Comparison of ENCODE assay signal across 24 mouse cellular contexts in the genomic region with DNA sequence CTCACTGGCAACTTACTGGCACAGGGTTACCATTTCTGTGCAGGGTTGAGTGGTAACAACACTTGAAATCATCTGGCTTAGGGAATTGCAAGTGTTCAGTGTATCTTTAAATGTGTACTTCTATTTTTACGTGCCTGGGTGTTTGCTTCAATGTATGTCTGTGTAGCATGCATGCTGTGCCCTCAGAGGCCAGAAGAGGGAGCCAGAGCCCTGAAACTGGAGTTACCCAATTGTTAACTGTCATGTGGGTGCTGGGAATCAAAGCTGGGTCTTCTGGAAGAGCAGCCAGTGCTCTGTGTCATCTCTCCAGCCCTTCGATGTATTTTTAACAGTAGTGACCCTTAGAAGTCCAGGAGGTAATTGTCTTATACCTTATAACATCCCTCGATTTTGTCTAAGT. TPM values are rescaled to one million over a fixed set of nuclear protein-coding genes. Genes with fewer than 3 reads are reported as not detected.
A peak's percentile ranks its signal among the peaks of the same experiment; 100 is the strongest.
DNase-seq lines count a peak whose midpoint lies in the region; ATAC-seq and TF ChIP-seq lines count a peak whose summit lies in the region.
"Had no signal": no experiment of that assay in that cellular context is flagged by ENCODE, and none has a peak within 500 bp of the region (broad histone marks: within the 10 kb centered on the region; RNA-seq: fewer than 3 reads in every experiment).

No protein-coding gene starts in this region.

- peak; percentile 48 for DNase-seq in heart, adult 11 months
- no peak for DNase-seq in heart, adult 8-10 months (ENCODE audit: low spot score)
- DNase-seq in liver, embryonic 14.5 days (ENCODE audit: low read depth in 3 of 3, low spot score in 3 of 3), result no peak
- peak; percentile 61 for DNase-seq in R1 (ENCODE audit: low read depth, low spot score)
- no peak for DNase-seq in gastrocnemius, postnatal 14 days
- DNase-seq in thymus, postnatal 10 days (ENCODE audit: low spot score in 2 of 2), result no peak
- DNase-seq: adrenal gland, adult 8-10 months; cerebellum, adult 11-12 months; cerebellum, postnatal 10 days; gastrocnemius, adult 2 months; heart, postnatal 10 days; kidney, adult 8-10 months; kidney, postnatal 36 days; layer of hippocampus, postnatal 36 days; lung, postnatal 10 days; thymus, postnatal 14 days had no signal

- no peak overlapping the region for H3K9ac ChIP-seq in liver, embryonic 14.5 days (replicated peaks)
- no peak overlapping the region for H3K9ac ChIP-seq in liver, embryonic 12.5 days
- H3K9ac ChIP-seq: heart, embryonic 12.5 days; limb, embryonic 12.5 days; stomach, embryonic 15.5 days had no signal

- ATAC-seq in liver, embryonic 14.5 days (ENCODE audit: insufficient read depth), result no peak
- no peak for ATAC-seq in liver, embryonic 12.5 days
- ATAC-seq: activated CD4-positive, CD25-positive, alpha-beta regulatory T cell, adult 4 months had no signal

- intact Hi-C loops in gastrocnemius, postnatal 14 days (cut with DNase I; ENCODE audit: low total_unique reads), result no loop called here

- no peak overlapping the region for H3K4me2 ChIP-seq in liver, embryonic 14.5 days (ENCODE audit: low read depth)
- H3K4me2 ChIP-seq in liver, embryonic 12.5 days, result no peak overlapping the region
- H3K4me2 ChIP-seq: heart, embryonic 12.5 days; limb, embryonic 12.5 days; midbrain, embryonic 11.5 days; stomach, embryonic 15.5 days had no signal

- peak; percentile 23; the same call in 1 of the 2 replicates for TF ChIP-seq CTCF in liver, embryonic 14.5 days (IDR thresholded peaks at IDR 0.05; ENCODE audit: low read depth)
- peak; percentile 50 for TF ChIP-seq CTCF in E14TG2a.4 (conservative IDR thresholded peaks at IDR 0.05; ENCODE audit: low read length)

- H3K36me3 ChIP-seq in liver, embryonic 14.5 days (replicated peaks; ENCODE audit: control insufficient read depth, insufficient read depth, low read depth), result no peaks in the 10 kb centered on the region
- no peaks in the 10 kb centered on the region for H3K36me3 ChIP-seq in liver, embryonic 12.5 days
- no peaks in the 10 kb centered on the region for H3K36me3 ChIP-seq in E14TG2a.4 (ENCODE audit: insufficient read depth, low read length)
- H3K36me3 ChIP-seq: heart, embryonic 12.5 days; limb, embryonic 12.5 days; stomach, embryonic 15.5 days had no signal

- H3K4me1 ChIP-seq in liver, embryonic 14.5 days (replicated peaks; ENCODE audit: control insufficient read depth in 2 of 2, insufficient read depth in 2 of 2, low read length in 1 of 2), result no peaks in the 10 kb centered on the region
- H3K4me1 ChIP-seq in liver, embryonic 12.5 days, result no peaks in the 10 kb centered on the region
- no peaks in the 10 kb centered on the region for H3K4me1 ChIP-seq in E14TG2a.4 (replicated peaks; ENCODE audit: low read depth, low read length)
- H3K4me1 ChIP-seq: limb, embryonic 12.5 days; stomach, embryonic 15.5 days had no signal

- no peak overlapping the region for H3K27ac ChIP-seq in liver, embryonic 14.5 days
- no peak overlapping the region for H3K27ac ChIP-seq in liver, embryonic 12.5 days
- H3K27ac ChIP-seq: gastrocnemius, adult 2 months; limb, embryonic 12.5 days; stomach, embryonic 15.5 days had no signal

- H3K27me3 ChIP-seq in liver, embryonic 14.5 days (ENCODE audit: control insufficient read depth, insufficient read depth, low read length), result no peaks in the 10 kb centered on the region
- no peaks in the 10 kb centered on the region for H3K27me3 ChIP-seq in liver, embryonic 12.5 days (replicated peaks)
- no peaks in the 10 kb centered on the region for H3K27me3 ChIP-seq in E14TG2a.4 (ENCODE audit: insufficient read depth, low read length)
- H3K27me3 ChIP-seq: CH12.LX; heart, embryonic 12.5 days; limb, embryonic 12.5 days; stomach, embryonic 15.5 days had no signal

- H3K4me3 ChIP-seq in liver, embryonic 14.5 days (ENCODE audit: insufficient read depth in 1 of 2, low read depth in 2 of 2, low read length in 2 of 2), result no peak overlapping the region
- H3K4me3 ChIP-seq in liver, embryonic 12.5 days, result no peak overlapping the region
- H3K4me3 ChIP-seq in E14TG2a.4 (replicated peaks; ENCODE audit: low read length), result no peak overlapping the region
- H3K4me3 ChIP-seq: gastrocnemius, adult 2 months; heart, embryonic 12.5 days; limb, embryonic 12.5 days; stomach, embryonic 15.5 days had no signal

- no peak for TF ChIP-seq EP300 in liver, embryonic 14.5 days (IDR thresholded peaks at IDR 0.05; ENCODE audit: low read depth)

- WGBS in liver, embryonic 14.5 days (ENCODE audit: insufficient replicate concordance), result 63% methylated on average over 3 of the region's 3 CpGs
- 71% methylated on average over 3 of the region's 3 CpGs for WGBS in liver, embryonic 12.5 days (ENCODE audit: insufficient replicate concordance)

- no peaks in the 10 kb centered on the region for H3K9me3 ChIP-seq in liver, embryonic 14.5 days (ENCODE audit: control insufficient read depth, low read length)
- peaks cover 5% of the 10 kb centered on the region for H3K9me3 ChIP-seq in liver, embryonic 12.5 days (replicated peaks)
- peaks cover 38% of the 10 kb centered on the region for H3K9me3 ChIP-seq in E14TG2a.4 (ENCODE audit: low read length)
- H3K9me3 ChIP-seq: stomach, embryonic 15.5 days had no signal

RNA-seq across cellular contexts. Expression of a gene that starts 58.2 kb away (rescaled TPM):
- total RNA-seq in heart, adult 8-10 months (2022), result 1 to 10 TPM; 4.2 to 9.5 (median 6.3) TPM
- polyA plus RNA-seq in liver, embryonic 14.5 days (2012; rRNA removed), result 5.7 and 8.6 TPM in 2 replicates
- 13.9 and 15.5 TPM in 2 replicates for polyA plus RNA-seq in liver, embryonic 14.5 days (2014; fragmentation: Nextera tagmentation; extraction: Ambion mirVana)
- 35.1 and 40.1 TPM in 2 replicates for polyA plus RNA-seq in liver, embryonic 12.5 days (2016; fragmentation: Nextera tagmentation; extraction: Ambion mirVana)
- total RNA-seq in gastrocnemius, postnatal 14 days (2021), result 1 to 10 TPM; 4.3 to 4.6 TPM

Comparison
In these comparisons a context has a peak if more than half of its experiments do, and no peak if none do; other contexts are left out.
1. DNase-seq: peak in heart, adult 11 months (single experiment) and R1 (single experiment); none in heart, adult 8-10 months (single experiment), liver, embryonic 14.5 days (0 of 3), gastrocnemius, postnatal 14 days (single experiment) and thymus, postnatal 10 days (0 of 2).